Mouse (Mus musculus) E14TG2a.4 (cell line): Measurements from ENCODE around the gene Mcm7.

Source experiments
- CTCF ChIP-seq: conservative IDR thresholded peaks from 2 replicates; pipeline ENCODE4 v1.5.1; 2014; ENCODE audit warnings: low read length
- NANOG ChIP-seq: IDR thresholded peaks from 2 replicates; pipeline ENCODE4 v1.6.1; 2014; ENCODE audit warnings: borderline replicate concordance, low read length, mixed read lengths
- POU5F1 ChIP-seq: IDR thresholded peaks from 2 replicates; pipeline ENCODE4 v1.6.1; 2014; ENCODE audit warnings: low read length, borderline replicate concordance

DNA sequence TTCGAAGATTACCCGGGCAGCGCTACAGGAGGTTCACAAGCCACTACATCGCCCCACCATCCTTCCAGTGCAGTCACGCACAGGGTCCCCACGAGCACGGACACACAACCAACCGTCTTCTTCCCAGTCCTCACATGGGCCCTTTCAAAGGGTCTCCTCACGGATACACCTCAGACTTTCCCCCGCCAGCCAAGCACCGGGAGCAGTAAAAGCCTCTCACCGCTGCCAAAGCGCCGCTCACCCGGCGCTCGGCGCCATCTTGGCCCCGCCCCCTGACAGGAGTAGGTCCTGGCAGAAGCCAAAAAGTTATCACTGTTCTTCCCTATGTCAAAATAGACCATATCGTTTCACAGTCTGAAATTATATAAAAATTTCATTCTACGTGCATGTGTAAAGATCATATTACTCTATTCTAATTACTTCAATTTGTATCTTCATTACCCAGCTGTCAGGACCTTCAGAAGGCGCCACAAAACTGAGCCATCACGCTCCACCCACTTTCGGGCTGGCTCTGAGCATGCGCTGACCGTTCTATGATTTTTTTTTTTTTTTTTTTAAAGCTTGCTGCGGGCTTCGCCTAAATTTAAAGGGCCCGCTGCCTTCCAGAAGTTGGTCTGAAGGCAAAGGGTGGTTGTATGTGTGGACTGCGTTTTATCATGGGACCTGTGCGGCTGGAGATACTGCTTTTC is 14.9 kb upstream of the Mcm7 start, which contains the start of the genes Taf6 and Cnpy4:
- TF ChIP-seq CTCF (no peak), POU5F1 (no peak), NANOG (no peak)
